Mouse (Mus musculus) heart, adult 2 months (tissue): ENCODE measurements at regions not wholly inside any gene's neighbourhood (a gene's known extent, or its start where the extent isn't known, plus 50 kb on each side); places are given as distances from the start of the nearest gene placed in this dataset.

Experiments used
- CTCF ChIP-seq: fragments of 200-600 bp; IDR thresholded peaks from 2 replicates; pipeline ENCODE4 v1.8.1; 2022; ENCODE audit warnings: antibody characterized with exemption, mild to moderate bottlenecking, moderate library complexity
- EP300 ChIP-seq: fragments of 200-500 bp; IDR thresholded peaks from 2 replicates; pipeline ENCODE4 v1.6.1; 2011; ENCODE audit warnings: low read depth, low read length, control low read depth; ENCODE audit not compliant: insufficient read depth
- POLR2A ChIP-seq: fragments of 200-500 bp; IDR thresholded peaks from 2 replicates; pipeline ENCODE4 v1.6.1; 2011; ENCODE audit warnings: mild to moderate bottlenecking, low read depth, low read length, control low read depth; ENCODE audit not compliant: insufficient read depth

DNA sequence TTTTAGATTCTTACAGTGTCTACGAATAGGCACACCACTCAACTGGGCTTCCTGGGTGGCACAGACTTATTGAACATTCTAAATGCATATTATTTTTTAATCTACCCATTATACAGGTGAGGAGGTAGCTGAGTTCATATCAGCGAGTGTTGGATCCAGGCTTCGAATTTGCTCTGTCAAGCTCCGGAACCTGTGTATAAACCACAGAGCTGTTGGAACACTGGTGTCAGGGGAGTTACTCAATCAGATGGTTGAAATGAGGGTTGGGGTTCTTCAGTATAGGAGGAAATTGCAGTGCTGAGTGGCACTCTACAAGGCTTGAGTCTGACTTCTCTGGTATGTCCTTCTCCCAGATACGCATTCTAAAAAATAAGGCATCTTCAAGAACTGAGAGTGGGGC lies 263.1 kb downstream of the Maf start:
- TF ChIP-seq CTCF = no peak
- no peak for TF ChIP-seq EP300
- no peak for TF ChIP-seq POLR2A
